In the genomic region with DNA sequence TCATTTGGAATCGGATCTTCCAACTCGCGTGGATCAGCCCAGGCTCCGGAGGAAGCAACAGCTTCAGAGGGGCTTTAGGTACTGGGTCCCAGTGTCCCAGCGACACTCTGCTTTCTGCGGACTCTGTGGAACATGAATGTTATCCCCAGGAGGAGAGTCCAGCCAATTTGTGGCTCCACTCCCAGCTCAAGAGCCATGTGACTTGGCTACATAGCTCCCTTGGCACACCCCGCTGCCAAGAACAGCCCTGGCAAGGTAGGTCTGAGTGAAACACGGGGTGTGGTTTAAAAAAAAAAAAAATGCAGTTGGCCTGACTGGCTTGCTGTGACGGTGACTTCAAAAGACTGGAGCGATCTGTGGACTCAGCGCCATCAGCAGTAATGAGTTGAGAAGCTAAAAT, we compare ENCODE assay signal across 10 mouse cellular contexts. TPM values are rescaled to one million over a fixed set of nuclear protein-coding genes. Genes with fewer than 3 reads are reported as not detected.
DNase-seq lines count a peak whose midpoint lies in the region; ATAC-seq and TF ChIP-seq lines count a peak whose summit lies in the region.
"Had no signal": no experiment of that assay in that cellular context is flagged by ENCODE, and none has a peak within 500 bp of the region (broad histone marks: within the 10 kb centered on the region; RNA-seq: fewer than 3 reads in every experiment).

No protein-coding gene starts in this region.

- H3K4me2 ChIP-seq in hindbrain, postnatal 0 days (ENCODE audit: low read depth, low read length), result no peak overlapping the region
- no peak overlapping the region for H3K4me2 ChIP-seq in hindbrain, embryonic 12.5 days (replicated peaks)
- peak overlapping the region; percentile 23; the same call in 1 of the 2 replicates for H3K4me2 ChIP-seq in neural tube, embryonic 15.5 days

- H3K4me3 ChIP-seq in hindbrain, postnatal 0 days (ENCODE audit: low read length), result no peak overlapping the region
- no peak overlapping the region for H3K4me3 ChIP-seq in hindbrain, embryonic 12.5 days
- H3K4me3 ChIP-seq in neural tube, embryonic 15.5 days (replicated peaks), result no peak overlapping the region
- H3K4me3 ChIP-seq: erythroblast, embryonic 14.5 days had no signal

- peak; percentile 86 for DNase-seq in hindbrain, postnatal 0 days (ENCODE audit: low spot score)
- peak; percentile 93 for DNase-seq in cerebellum, adult 11 months
- DNase-seq in gonadal fat pad, adult 2 months (ENCODE audit: low read depth), result peak; percentile 89
- DNase-seq in layer of hippocampus, adult 9-11 months, result peak; percentile 45
- no peak for DNase-seq in thymus, postnatal 4 days

- no peaks in the 10 kb centered on the region for H3K9me3 ChIP-seq in hindbrain, postnatal 0 days (ENCODE audit: low read length)
- H3K9me3 ChIP-seq in hindbrain, embryonic 12.5 days (replicated peaks), result no peaks in the 10 kb centered on the region
- no peaks in the 10 kb centered on the region for H3K9me3 ChIP-seq in neural tube, embryonic 15.5 days (replicated peaks)
- H3K9me3 ChIP-seq: G1E had no signal

- no peak overlapping the region for H3K9ac ChIP-seq in hindbrain, postnatal 0 days (replicated peaks; ENCODE audit: low read length)
- no peak overlapping the region for H3K9ac ChIP-seq in hindbrain, embryonic 12.5 days
- H3K9ac ChIP-seq in neural tube, embryonic 15.5 days (replicated peaks), result no peak overlapping the region

- ATAC-seq in hindbrain, postnatal 0 days, result peak; percentile 92
- ATAC-seq in hindbrain, embryonic 12.5 days (ENCODE audit: low FRiP score), result no peak
- no peak for ATAC-seq in neural tube, embryonic 15.5 days (ENCODE audit: low FRiP score)
- ATAC-seq in CD4-positive, CD25-positive, alpha-beta regulatory T cell, adult 4 months, result no peak

- 49% methylated on average over 11 of the region's 11 CpGs for WGBS in hindbrain, postnatal 0 days
- WGBS in hindbrain, embryonic 12.5 days, result 83% methylated on average over 11 of the region's 11 CpGs
- 56% methylated on average over 11 of the region's 11 CpGs for WGBS in neural tube, embryonic 15.5 days

- no peaks in the 10 kb centered on the region for H3K4me1 ChIP-seq in hindbrain, postnatal 0 days (ENCODE audit: insufficient read depth, low read length)
- H3K4me1 ChIP-seq in hindbrain, embryonic 12.5 days, result no peaks in the 10 kb centered on the region
- peaks cover 5% of the 10 kb centered on the region for H3K4me1 ChIP-seq in neural tube, embryonic 15.5 days

- no peak overlapping the region for H3K27ac ChIP-seq in hindbrain, postnatal 0 days
- no peak overlapping the region for H3K27ac ChIP-seq in hindbrain, embryonic 12.5 days
- H3K27ac ChIP-seq in neural tube, embryonic 15.5 days (replicated peaks), result no peak overlapping the region

- TF ChIP-seq CTCF in hindbrain, postnatal 0 days (IDR thresholded peaks at IDR 0.05; ENCODE audit: low read depth), result no peak

- no peaks in the 10 kb centered on the region for H3K36me3 ChIP-seq in hindbrain, postnatal 0 days (ENCODE audit: insufficient read depth, low read length)
- no peaks in the 10 kb centered on the region for H3K36me3 ChIP-seq in hindbrain, embryonic 12.5 days
- H3K36me3 ChIP-seq in neural tube, embryonic 15.5 days, result no peaks in the 10 kb centered on the region
- H3K36me3 ChIP-seq: G1E had no signal

- no peaks in the 10 kb centered on the region for H3K27me3 ChIP-seq in hindbrain, postnatal 0 days (ENCODE audit: insufficient read depth, low read length)
- no peaks in the 10 kb centered on the region for H3K27me3 ChIP-seq in hindbrain, embryonic 12.5 days
- H3K27me3 ChIP-seq in neural tube, embryonic 15.5 days (replicated peaks), result no peaks in the 10 kb centered on the region

RNA-seq across cellular contexts. Expression of a gene that starts 19.4 kb away (rescaled TPM):
- total RNA-seq in hindbrain, postnatal 0 days (2014; rRNA removed), result 62.5 and 64.6 TPM in 2 replicates
- polyA plus RNA-seq in hindbrain, postnatal 0 days (2015; fragmentation: Nextera tagmentation; extraction: Ambion mirVana), result 10.5 and 10.9 TPM in 2 replicates
- polyA plus RNA-seq in hindbrain, embryonic 12.5 days (2016; fragmentation: Nextera tagmentation; extraction: Ambion mirVana), result 22.3 and 22.6 TPM in 2 replicates
- 23.2 and 34.2 TPM in 2 replicates for polyA plus RNA-seq in gonadal fat pad, adult 2 months (2012; rRNA removed)
- 12.5 and 13.5 TPM in 2 replicates for polyA plus RNA-seq in neural tube, embryonic 15.5 days (2015; fragmentation: Nextera tagmentation; extraction: Ambion mirVana)
- polyA plus RNA-seq in CD4-positive, CD25-positive, alpha-beta regulatory T cell, adult 4 months (2017; shearing (Covaris generic)), result 10 to 100 TPM; 12.5 to 16.0 TPM
